Mouse (Mus musculus) spleen, embryonic (tissue): Measurements from ENCODE around the gene Lin28b.
"Not testable (repeated sequence)": the region's sequence is repeated elsewhere in the genome, so short reads cannot be mapped to it uniquely, and the experiment has no call there.

Experiments used
- CTCF ChIA-PET: fragments of 350-600 bp; sonication (Branson Sonifier 250); formaldehyde crosslinking; loops from one replicate; lab custom pipeline; 2022; lab: Charles Lee

The Lin28b gene

GRCm38 (mm10) chr10:45411741-45412140 lies 74.5 kb downstream of the Lin28b start:
- CTCF ChIA-PET, result no interaction called here

GRCm38 (mm10) chr10:45410624-45411341 lies 75.4 kb downstream of the Lin28b start:
- CTCF ChIA-PET, result no interaction called here

- CTCF ChIA-PET, result no interaction called here
Observed at GRCm38 (mm10) chr10:45399702-45400243, 86.4 kb downstream of the Lin28b start.

DNA sequence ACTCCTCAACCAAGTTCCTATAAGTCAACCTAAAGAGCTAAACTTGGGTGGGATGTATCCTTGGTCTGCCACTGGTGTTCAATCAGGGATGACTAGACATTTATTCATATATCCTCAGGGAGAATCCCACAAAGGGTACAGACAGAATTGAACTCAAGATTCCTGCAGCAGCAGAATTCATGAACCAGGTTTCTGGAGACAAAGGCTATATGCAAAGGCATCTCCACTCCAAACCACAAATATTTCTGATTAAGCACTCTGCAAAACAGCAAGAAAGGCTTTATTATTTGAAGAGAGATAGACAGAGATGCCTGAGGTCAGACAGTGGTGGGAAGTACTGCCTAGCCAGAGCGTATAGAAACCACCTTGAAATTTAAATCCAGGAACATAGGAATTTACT lies 88.0 kb downstream of the Lin28b start:
- CTCF ChIA-PET, result no interaction called here

GRCm38 (mm10) chr10:45382637-45382958 lies 103.6 kb downstream of the Lin28b start:
- CTCF ChIA-PET, result interaction anchor here (0.6 kb wide), 1 partner anchor 298 kb away, joined by 4 read pairs; no protein-coding TSS in a partner anchor

- CTCF ChIA-PET, result interaction anchor here (0.6 kb wide), 1 partner anchor 298 kb away, joined by 4 read pairs; no protein-coding TSS in a partner anchor
Observed at GRCm38 (mm10) chr10:45381937-45382636, 104.1 kb downstream of the Lin28b start.

DNA sequence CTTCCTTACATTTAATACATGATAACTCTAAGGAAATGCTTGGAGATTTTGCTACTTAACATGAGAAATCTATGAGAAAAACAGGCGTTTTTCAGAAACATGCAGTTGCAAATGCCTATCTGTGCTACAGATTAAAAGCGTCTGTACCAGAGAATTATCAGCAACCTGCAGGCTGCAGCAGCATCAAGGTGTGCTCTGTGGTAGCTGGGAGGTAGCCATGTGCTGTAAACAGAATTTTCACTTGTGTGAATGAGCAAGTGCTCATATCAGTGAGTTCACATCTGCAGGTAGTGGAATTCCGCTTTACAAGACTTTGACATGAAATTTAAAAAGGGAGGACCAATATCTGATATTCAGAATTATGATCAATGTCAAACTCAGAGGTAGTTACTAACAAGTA lies 107.9 kb downstream of the Lin28b start:
- CTCF ChIA-PET, result no interaction called here

DNA sequence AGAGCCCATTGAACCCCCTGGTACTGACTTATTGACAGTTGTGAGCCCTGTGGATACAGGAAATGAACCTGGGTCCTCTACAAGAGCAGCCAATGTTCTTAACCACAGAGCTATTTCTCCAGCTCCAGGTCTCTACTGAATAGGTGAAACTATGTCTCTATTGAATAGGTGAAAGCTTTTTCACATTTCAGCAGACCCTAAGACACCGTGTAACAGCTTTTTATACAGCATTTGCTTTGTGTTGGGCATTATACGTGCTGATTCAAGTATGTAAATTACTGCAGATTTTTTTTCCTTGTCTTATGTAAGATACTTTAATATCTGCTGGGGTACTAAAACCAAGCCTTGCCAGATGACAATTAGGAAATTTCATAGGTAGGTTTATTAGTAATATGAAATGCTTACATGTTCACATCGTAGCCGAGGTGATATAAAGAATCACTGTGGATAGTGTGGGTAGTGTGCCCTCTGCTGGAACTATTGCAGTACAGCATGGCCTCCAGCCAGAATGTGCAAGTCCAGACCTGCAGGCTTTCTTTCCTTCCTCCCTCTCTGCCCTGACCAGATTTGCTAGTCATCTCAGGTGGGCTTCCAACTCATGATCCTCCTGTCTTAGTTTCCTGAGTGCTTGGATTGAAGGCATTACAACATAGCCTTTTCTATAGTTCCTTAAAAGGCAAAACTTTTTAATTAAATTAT lies 113.1 kb downstream of the Lin28b start:
- CTCF ChIA-PET, result interaction anchor here (0.5 to 1.6 kb wide), 3 partner anchors 265 to 299 kb away, joined by 3 to 7 read pairs (median 3); no protein-coding TSS in a partner anchor

- CTCF ChIA-PET, result interaction anchor here (0.5 to 0.6 kb wide), 2 partner anchors 14 to 331 kb away, joined by 3 to 6 read pairs; no protein-coding TSS in a partner anchor
Observed at GRCm38 (mm10) chr10:45370545-45370944, 115.7 kb downstream of the Lin28b start.

GRCm38 (mm10) chr10:45369639-45370038 lies 116.6 kb downstream of the Lin28b start:
- CTCF ChIA-PET, result no interaction called here

DNA sequence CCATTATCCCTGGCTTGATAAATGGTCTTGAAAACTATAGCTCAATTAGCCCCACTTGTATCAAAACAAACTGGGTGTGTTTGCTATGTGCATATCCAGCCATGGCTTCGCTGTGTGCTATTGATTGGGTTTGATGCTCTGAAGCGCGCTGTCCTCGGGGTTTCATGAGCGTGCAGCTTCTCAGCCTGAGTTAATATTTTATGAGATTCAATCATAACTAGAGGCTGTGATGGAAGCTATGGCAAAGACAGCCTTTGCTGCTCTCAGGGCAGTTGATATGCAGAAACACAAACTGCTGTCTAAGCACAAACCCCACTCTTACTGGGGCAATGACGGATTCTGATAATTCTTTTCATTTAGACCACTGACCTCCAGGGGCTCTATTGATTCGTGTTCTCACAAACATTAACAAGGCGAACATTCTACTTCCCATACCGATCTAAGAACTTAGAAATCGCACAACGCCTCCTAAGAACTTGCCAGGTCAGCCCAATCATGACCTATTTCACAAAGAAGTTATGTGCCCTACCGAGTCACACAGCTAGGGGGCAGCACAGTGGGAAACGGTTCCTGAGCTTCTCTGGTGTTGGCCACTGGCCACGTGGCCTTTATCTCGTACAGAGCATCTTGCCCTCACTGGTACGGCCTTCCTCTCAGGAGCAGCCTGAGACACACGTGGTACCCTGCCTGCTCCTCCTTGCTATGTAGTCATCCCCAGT lies 119.0 kb downstream of the Lin28b start:
- CTCF ChIA-PET, result no interaction called here

DNA sequence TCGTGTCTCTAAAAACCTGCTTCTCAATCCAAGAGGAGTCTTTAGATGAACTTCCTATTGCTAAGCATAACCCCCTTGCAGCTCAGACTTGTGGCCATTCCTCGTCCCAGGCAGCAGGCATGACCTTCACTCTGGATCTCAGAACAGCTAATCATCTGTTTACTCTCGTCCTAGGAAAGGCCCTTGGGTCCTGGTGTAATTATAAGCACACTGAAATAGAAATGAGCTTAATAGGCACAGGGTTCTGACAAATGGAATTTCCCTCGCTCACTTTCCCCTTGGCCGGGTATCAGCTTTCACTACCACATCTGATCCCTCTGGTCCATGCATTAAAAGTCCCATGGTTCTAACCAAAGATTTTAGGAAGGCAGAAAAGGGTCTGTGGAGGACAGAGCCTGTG lies 122.8 kb downstream of the Lin28b start:
- CTCF ChIA-PET, result interaction anchor here (0.6 kb wide), 1 partner anchor 1212 kb away, joined by 5 read pairs; no protein-coding TSS in a partner anchor

- CTCF ChIA-PET, result no interaction called here
Observed at GRCm38 (mm10) chr10:45356091-45356490, 130.1 kb downstream of the Lin28b start.

- CTCF ChIA-PET, result not testable (repeated sequence)
Observed at GRCm38 (mm10) chr10:45348143-45348542, 138.1 kb downstream of the Lin28b start.

GRCm38 (mm10) chr10:45345217-45345616 lies 141.0 kb downstream of the Lin28b start:
- CTCF ChIA-PET, result no interaction called here

GRCm38 (mm10) chr10:45344381-45344780 lies 141.8 kb downstream of the Lin28b start:
- CTCF ChIA-PET, result no interaction called here

DNA sequence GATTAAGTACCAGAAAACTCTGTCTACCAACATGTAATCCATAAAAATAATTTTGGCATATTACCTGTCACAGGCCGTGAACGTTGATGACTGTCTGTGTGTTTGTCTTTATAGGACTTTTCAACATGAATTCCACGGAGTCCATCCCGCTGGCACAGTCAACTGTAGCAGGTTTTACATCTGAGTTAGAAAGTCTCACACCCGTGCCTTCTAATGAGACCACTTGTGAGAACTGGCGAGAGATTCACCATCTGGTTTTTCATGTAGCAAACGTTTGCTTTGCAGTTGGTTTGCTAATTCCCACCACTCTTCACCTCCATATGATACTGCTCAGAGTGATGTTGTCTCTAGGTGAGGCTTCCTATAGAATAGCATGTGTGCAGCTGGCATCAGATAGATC lies 147.1 kb downstream of the Lin28b start:
- CTCF ChIA-PET, result no interaction called here

DNA sequence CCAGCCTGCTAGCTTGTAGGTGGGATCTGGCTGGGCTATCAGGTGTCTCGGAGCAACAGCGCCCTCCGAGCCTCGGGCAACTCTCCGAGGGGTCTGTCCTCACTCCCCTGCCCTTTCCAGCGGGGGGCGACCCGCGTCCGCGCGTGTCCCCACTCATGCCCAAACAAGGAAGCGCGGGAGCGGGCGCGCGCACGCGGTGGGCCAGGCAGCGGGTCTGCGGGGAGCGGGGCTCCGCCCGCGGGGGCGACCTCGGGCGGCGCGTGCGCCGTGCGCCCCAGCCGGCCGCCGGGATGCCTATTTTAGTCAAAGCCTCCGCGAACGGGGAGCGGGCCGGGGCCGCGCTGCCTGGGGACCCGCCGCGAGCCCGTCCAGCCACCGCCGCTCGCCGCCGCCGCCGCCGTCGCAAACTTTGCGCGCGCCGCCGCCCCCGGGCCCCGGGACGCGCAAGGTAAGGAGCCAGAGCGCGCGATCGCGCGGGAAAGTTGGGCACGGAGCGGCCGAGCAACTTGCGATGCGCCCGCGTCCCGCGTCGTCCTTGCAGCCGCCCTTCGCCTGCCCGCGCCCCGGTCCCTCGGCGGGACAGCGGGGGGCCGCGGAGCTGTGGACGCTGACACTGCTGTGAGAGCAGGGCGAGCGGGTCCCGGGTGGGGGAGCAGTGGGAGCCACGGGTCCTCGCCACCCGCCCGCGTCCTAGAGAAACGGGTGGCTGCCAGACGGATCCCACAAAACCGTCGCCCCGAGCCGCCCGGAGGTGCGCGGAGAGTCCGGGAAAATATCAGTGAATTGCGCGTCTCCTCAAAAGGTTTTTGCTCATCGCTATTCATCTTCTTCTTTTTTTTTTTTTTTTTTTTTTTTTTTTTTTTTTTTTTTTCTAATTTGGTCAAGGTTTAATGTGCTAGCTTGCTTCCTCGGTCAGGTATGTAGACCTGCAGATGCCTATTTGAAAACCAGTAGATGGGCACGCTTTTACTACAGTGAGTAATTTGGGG lies 150.5 kb downstream of the Lin28b start, which contains the start of gene Bves:
Gene Bves, plus strand, starts transcription at position 339 of the 989 bp plus-strand sequence.
- CTCF ChIA-PET, result no interaction called here

- CTCF ChIA-PET, result no interaction called here
Observed at GRCm38 (mm10) chr10:45334925-45335324, 151.3 kb downstream of the Lin28b start.
